Mouse (Mus musculus) stomach, postnatal 0 days (tissue): ENCODE data around the gene Axin1.

Source experiments
- CTCF ChIP-seq: IDR thresholded peaks from 2 replicates; pipeline ENCODE4 v1.5.1; 2016; ENCODE audit warnings: antibody characterized with exemption, low read depth, mild to moderate bottlenecking, moderate library complexity
- EP300 ChIP-seq: optimal IDR thresholded peaks from 2 replicates; pipeline ENCODE3; 2016; ENCODE audit warnings: antibody characterized with exemption

- TF ChIP-seq CTCF (peak; percentile 66), EP300 (no peak)
Observed at GRCm38 (mm10) chr17:26243471-26244100, 105.1 kb downstream of the Axin1 start.
